Mouse (Mus musculus) erythroblast, embryonic 14.5 days (primary cell): ENCODE results near the gene Ddx17.

Experiments
- GATA1 ChIP-seq: IDR thresholded peaks from 2 replicates; pipeline ENCODE4 v1.6.1; 2012; ENCODE audit warnings: low read length, inconsistent platforms, mixed read lengths
- TAL1 ChIP-seq: IDR thresholded peaks from 3 replicates; pipeline ENCODE4 v1.6.1; 2012; ENCODE audit warnings: low read length, inconsistent platforms, mixed read lengths

DNA sequence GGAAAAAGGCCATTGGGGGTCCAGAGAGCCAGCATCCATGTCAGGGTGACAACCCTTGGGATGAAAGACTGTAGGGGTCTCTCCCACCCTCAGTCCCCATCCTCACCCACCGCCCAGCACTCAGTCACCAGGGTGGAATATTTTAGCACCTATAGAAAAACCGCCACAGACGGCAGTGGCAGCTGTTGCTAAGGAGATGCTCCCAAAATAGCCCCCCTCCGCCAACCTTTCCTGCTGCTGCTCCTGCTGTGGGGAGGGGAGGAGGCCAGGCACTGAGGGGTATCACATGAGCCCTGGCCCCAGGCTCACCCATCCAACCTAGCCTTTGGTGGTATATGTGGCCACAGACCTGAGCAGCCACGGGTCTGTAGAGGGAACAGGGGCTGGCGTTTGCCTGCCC is 36.5 kb downstream of the Ddx17 start:
- TF ChIP-seq GATA1, result no peak
- no peak for TF ChIP-seq TAL1
